Mouse (Mus musculus): ENCODE measurements around the gene Sirt5. TPM values are rescaled to one million over a fixed set of nuclear protein-coding genes. Genes with fewer than 3 reads are reported as not detected.

The Sirt5 gene
- 7.4 to 9.9 TPM (median 8.5 TPM) in 4 replicates for total RNA-seq (2023)

GRCm38 (mm10) chr13:43364985-43365824 is at the start of gene Sirt5:
TSS of gene Sirt5 (plus strand) at chr13:43365496.

GRCm38 (mm10) chr13:43398297-43399080 is 33.2 kb downstream of the Sirt5 start, which contains the start of gene Nol7:
TSS of gene Nol7 (plus strand) at chr13:43398390.

Other genes starting within 250 kb of the Sirt5 start
- 5.3 to 8.4 TPM (median 5.6 TPM) in 4 replicates for gene Tbc1d7, start 194.0 kb upstream of the Sirt5 start, total RNA-seq (2023)
- gene Gfod1, start 61.3 kb upstream of the Sirt5 start, total RNA-seq (2023) = 16.4 to 29.2 TPM (median 17.1 TPM) in 4 replicates
- gene Nol7, start 32.9 kb downstream of the Sirt5 start, total RNA-seq (2023) = 174 to 177 TPM (median 175 TPM) in 4 replicates
- gene Ranbp9, start 115.8 kb downstream of the Sirt5 start, total RNA-seq (2023) = 71.4 to 81.4 TPM (median 76.1 TPM) in 4 replicates
- gene Mcur1, start 194.7 kb downstream of the Sirt5 start, total RNA-seq (2023) = 31.3 to 33.9 TPM (median 33.2 TPM) in 4 replicates